Mouse (Mus musculus) limb, embryonic 12.5 days (tissue): ENCODE results near the gene Tmem126a. TPM values are rescaled to one million over a fixed set of nuclear protein-coding genes. Genes with fewer than 3 reads are reported as not detected.

Source experiments
- ATAC-seq: fragments of 200-750 bp; cut with Nextera tagmentation; 2 replicates; pipeline ENCODE4 v1.8.0; 2017; ENCODE audit warnings: low read depth, moderate TSS enrichment; ENCODE audit not compliant: insufficient number of reproducible peaks, insufficient read depth, low FRiP score, low TSS enrichment
- H3K27ac ChIP-seq: fragments of 300-500 bp; sonication (generic); 2 replicates; pipeline ENCODE4 v1.5.1; 2016; ENCODE audit warnings: mild to moderate bottlenecking, moderate library complexity
- H3K27me3 ChIP-seq: fragments of 300-500 bp; sonication (generic); 2 replicates; pipeline ENCODE4 v1.6.1; 2016; ENCODE audit warnings: mild to moderate bottlenecking, moderate library complexity
- H3K36me3 ChIP-seq: fragments of 300-500 bp; sonication (generic); 2 replicates; pipeline ENCODE4 v1.6.1; 2016; ENCODE audit warnings: mild to moderate bottlenecking, moderate library complexity
- H3K4me1 ChIP-seq: fragments of 300-500 bp; sonication (generic); replicated peaks from 2 replicates; pipeline ENCODE4 v1.6.1; 2016
- H3K4me2 ChIP-seq: fragments of 300-500 bp; sonication (generic); 2 replicates; pipeline ENCODE4 v1.6.1; 2016; ENCODE audit warnings: mild to moderate bottlenecking, moderate library complexity
- H3K4me3 ChIP-seq: fragments of 300-500 bp; sonication (generic); replicated peaks from 2 replicates; pipeline ENCODE4 v1.5.1; 2016; ENCODE audit warnings: mild to moderate bottlenecking
- H3K9ac ChIP-seq: fragments of 300-500 bp; sonication (generic); replicated peaks from 2 replicates; pipeline ENCODE4 v1.6.1; 2016; ENCODE audit warnings: mild to moderate bottlenecking, moderate library complexity
- H3K9me3 ChIP-seq: fragments of 300-500 bp; sonication (generic); 2 replicates; pipeline ENCODE4 v1.6.1; 2016; ENCODE audit warnings: mild to moderate bottlenecking, moderate library complexity
- WGBS: fragments of 180-500 bp; shearing (Covaris S2); methylation state at CpG from one replicate; pipeline ENCODE4 v1.1.7; 2016; 5-methylcytosine and 5-hydroxymethylcytosine counted together
- polyA plus RNA-seq: library from polyadenylated mRNA; unstranded; fragments of >200 nt; fragmentation: Nextera tagmentation; extraction: Ambion mirVana; gene quantifications from 2 replicates; pipeline ENCODE4 v1.2.1, GENCODE M21; 2016

The Tmem126a gene
- polyA plus RNA-seq, 1 experiment from 2014 or later: 114 TPM

DNA sequence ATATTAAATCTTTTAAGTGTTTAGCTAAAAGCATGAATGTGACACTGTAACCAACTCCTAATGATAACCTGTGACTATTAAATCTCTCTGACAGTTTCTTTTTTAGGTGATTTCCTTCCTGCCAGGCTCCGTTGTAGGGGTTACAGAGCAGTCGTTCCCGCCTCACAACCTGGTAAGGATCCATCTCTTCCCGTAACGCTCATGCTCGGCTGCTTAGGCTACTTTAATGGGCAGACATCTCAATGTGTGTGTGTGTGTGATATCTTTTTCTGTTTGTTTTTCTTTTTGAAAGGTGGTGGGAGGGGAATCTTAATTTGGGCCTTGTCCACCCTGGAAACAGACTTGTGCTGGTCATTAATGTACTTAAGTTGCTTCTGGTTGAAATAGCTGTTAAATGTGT is 12.8 kb downstream of the Tmem126a start:
- no peak for ATAC-seq
- H3K27ac ChIP-seq: peak overlapping the region; percentile 99; the same call in 1 of the 2 replicates

DNA sequence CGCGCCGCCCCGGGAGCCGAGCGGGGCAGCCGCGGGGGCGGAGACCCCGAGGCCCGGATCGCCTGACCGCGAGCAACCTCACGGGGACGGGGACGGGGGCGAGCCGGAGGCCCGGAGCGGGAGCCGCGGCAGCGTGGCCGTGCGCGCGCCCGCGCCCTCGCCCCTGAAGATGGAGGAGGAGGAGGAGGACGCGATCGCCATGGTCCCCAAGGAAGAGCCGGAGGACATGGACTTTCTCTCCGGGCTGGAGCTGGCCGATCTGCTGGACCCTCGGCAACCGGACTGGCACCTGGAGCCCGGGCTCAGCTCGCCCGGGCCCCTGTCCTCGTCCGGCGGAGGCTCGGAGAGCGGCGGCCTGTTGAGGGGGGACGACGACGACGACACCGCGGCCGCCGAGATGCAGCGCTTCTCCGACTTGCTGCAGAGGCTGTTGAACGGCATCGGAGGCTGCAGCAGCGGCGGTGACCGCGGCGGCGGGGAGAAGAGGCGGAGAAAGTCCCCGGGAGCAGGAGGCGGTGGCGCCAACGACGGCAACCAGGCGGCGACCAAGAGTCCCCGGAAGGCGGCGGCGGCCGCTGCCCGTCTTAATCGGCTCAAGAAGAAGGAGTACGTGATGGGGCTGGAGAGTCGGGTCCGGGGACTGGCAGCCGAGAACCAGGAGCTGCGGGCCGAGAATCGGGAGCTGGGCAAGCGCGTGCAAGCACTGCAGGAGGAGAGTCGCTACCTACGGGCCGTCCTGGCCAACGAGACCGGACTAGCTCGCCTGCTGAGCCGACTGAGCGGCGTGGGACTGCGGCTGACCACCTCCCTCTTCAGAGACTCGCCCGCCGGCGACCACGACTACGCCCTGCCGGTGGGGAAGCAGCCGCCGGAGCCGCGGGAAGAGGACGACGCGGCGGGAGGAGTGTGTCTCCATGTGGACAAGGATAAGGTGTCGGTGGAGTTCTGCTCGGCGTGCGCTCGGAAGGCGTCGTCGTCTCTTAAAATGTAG is 13.6 kb downstream of the Tmem126a start:
- Histone ChIP-seq H3K4me1 (0 out of 2 replicates have a peak, but pooled peaks cover 3% of the 10 kb centered on the region), H3K27me3 (no peaks in the 10 kb centered on the region), H3K4me3 (peak overlapping the region; percentile 96), H3K27ac (peak overlapping the region; percentile 99), H3K4me2 (peak overlapping the region; percentile 95), H3K9ac (peak overlapping the region; percentile 99), H3K36me3 (peaks cover 11% of the 10 kb centered on the region), H3K9me3 (no peaks in the 10 kb centered on the region)
- ATAC-seq: peak; percentile 59
- WGBS: under 1% methylated on average over 113 of the region's 123 CpGs

More for the DNA sequence above, 12.8 kb downstream of the Tmem126a start:
- H3K4me2 ChIP-seq: peak overlapping the region; percentile 95
- peak overlapping the region; percentile 99 for H3K9ac ChIP-seq
- WGBS: 0% methylated on average over 6 of the region's 6 CpGs
- peaks cover 14% of the 10 kb centered on the region for H3K36me3 ChIP-seq
- H3K4me3 ChIP-seq: peak overlapping the region; percentile 96
- H3K27me3 ChIP-seq: no peaks in the 10 kb centered on the region
- H3K9me3 ChIP-seq: no peaks in the 10 kb centered on the region
- H3K4me1 ChIP-seq: 0 out of 2 replicates have a peak, but pooled peaks cover 3% of the 10 kb centered on the region

DNA sequence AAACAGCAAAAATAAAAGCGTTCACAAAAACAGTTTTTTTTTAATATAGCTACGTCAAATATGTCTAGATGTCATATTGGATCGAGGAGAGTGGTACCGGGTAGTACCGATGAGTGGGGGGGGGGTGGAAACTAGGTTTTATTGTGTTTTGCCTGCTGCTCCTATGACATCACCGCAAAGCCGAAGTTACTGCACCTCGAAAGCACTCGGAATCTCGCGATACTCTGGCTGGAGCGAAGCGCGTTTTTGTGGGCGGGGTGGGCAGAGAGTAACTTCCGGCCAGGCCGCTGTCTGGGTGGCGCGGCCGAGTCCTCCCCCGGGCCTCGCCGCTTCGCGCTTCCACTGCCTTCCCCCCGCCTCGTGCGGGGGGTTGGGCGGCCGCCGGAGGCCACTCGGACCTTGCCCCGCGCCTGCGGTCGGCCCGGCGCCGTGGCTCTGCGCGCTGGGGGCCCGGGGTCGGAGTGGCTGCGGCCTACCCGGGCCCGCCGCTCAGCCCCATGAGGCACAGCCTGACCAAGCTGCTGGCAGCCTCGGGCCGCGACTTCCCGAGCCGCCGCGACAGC is 14.4 kb downstream of the Tmem126a start, which contains the start of gene Crebzf:
Crebzf (plus strand) TSS at position 212 of the 563 bp plus-strand sequence.
- no peaks in the 10 kb centered on the region for H3K9me3 ChIP-seq
- ATAC-seq: peak; percentile 93
- H3K4me2 ChIP-seq: peak within 1 kb of the TSS; percentile 95
- peak within 1 kb of the TSS; percentile 96 for H3K4me3 ChIP-seq
- peak within 1 kb of the TSS; percentile 99 for H3K9ac ChIP-seq
- peaks cover 6% of the 10 kb centered on the region for H3K36me3 ChIP-seq
- H3K4me1 ChIP-seq: 0 out of 2 replicates have a peak, but pooled peaks cover 3% of the 10 kb centered on the region
- WGBS: under 1% methylated on average over 52 of the region's 54 CpGs
- no peaks in the 10 kb centered on the region for H3K27me3 ChIP-seq
- peak within 1 kb of the TSS; percentile 99 for H3K27ac ChIP-seq

DNA sequence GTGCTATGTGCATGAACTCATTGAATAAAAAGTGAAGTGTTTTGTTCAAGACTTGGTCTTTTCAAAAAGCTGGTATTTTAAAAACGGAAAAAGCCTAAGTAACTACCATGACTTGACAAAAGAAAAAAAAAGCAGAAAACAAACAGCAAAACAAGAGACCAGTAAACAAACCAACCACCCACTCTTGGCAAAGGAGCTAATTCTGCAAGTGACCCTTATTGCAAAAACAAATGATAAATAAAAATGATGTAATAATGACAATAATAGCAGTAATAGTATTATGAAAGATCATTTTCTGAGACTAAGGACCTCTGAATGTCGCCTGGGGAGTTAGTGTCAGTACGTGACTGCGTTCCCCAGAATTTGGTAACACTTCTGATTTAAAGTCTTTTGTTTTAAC is 15.0 kb downstream of the Tmem126a start:
- Histone ChIP-seq H3K36me3 (peaks cover under 1% of the 10 kb centered on the region; the same call in 1 of the 2 replicates), H3K27me3 (no peaks in the 10 kb centered on the region), H3K9ac (peak overlapping the region; percentile 99), H3K9me3 (no peaks in the 10 kb centered on the region), H3K4me3 (peak overlapping the region; percentile 96), H3K4me2 (peak overlapping the region; percentile 95), H3K4me1 (0 out of 2 replicates have a peak, but pooled peaks cover 3% of the 10 kb centered on the region), H3K27ac (peak overlapping the region; percentile 25; the same call in 1 of the 2 replicates)
- WGBS: 13% methylated on average over 4 of the region's 4 CpGs
- peak; percentile 20; the same call in 1 of the 2 replicates for ATAC-seq

DNA sequence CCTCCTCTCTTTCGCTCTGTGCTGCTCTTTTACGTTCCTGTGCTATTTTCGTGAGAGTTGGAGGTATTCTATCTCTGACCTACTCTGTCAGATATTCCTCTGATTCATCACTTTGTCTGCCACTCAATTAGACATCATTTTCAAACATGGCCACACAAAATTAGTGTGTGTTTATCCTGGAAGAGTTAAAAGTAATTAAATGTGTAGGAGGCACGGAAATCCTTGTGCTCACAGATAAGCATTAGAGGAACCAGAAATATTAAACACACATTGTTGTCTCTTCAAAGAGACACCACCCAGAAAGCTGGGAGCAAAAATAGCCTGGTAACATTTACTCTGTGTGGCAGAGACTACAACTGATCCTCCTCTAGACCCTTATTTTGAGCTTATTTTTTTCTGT is 17.0 kb downstream of the Tmem126a start:
- 92% methylated on average over 4 of the region's 4 CpGs for WGBS
- no peaks in the 10 kb centered on the region for H3K36me3 ChIP-seq
- ATAC-seq: no peak

DNA sequence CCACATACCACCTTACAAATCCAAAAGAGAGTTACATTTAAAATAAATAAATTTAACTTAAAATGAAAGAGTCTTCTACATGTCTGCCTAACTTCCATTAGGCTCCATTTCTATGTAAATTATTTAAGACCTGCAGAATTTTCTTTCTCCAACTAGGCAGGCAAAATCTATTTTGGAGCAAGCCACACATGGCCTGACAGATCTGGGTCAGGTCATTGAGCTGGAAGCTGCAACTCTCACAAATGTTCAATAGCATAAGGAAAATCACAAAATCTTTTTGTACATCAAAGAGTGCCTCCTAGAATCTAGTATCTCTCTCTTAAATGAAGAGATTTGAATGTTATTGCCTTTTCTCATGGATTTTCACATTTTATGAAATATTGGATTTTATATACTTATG is 24.8 kb downstream of the Tmem126a start:
- H3K36me3 ChIP-seq: no peaks in the 10 kb centered on the region
- H3K27ac ChIP-seq: no peak overlapping the region
- ATAC-seq: no peak
- H3K4me2 ChIP-seq: no peak overlapping the region
- H3K9me3 ChIP-seq: no peaks in the 10 kb centered on the region
- no peaks in the 10 kb centered on the region for H3K4me1 ChIP-seq
- H3K9ac ChIP-seq: no peak overlapping the region
- no peak overlapping the region for H3K4me3 ChIP-seq
- H3K27me3 ChIP-seq: no peaks in the 10 kb centered on the region

More for the DNA sequence above, 17.0 kb downstream of the Tmem126a start:
- Histone ChIP-seq H3K4me3 (no peak overlapping the region), H3K27me3 (no peaks in the 10 kb centered on the region), H3K27ac (no peak overlapping the region), H3K4me2 (no peak overlapping the region), H3K4me1 (no peaks in the 10 kb centered on the region), H3K9me3 (no peaks in the 10 kb centered on the region), H3K9ac (no peak overlapping the region)

DNA sequence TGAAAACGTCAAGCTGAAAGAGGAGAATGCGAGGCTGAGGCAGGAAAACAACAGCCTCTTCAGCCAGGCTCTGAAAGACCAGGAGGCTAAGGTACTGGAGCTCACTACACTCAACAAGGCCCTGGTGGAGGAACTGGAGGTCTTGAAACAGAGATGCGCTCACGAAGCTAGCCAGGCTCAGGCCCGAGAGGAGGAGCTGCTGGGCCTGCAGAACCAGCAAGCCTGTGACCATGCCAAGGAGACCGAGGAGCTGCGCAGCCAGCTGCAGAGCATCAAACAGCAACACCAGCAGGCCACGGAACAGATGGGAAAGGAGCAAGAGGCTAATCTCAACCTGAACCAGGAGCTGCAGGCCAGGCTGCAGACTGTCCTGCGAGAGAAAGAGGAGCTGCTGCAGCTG is 30.0 kb downstream of the Tmem126a start:
- no peak for ATAC-seq
- peak overlapping the region; percentile 62; the same call in 1 of the 2 replicates for H3K4me2 ChIP-seq
- no peaks in the 10 kb centered on the region for H3K27me3 ChIP-seq
- H3K4me3 ChIP-seq: peak overlapping the region; percentile 37
- no peak overlapping the region for H3K27ac ChIP-seq
- no peaks in the 10 kb centered on the region for H3K9me3 ChIP-seq
- no peaks in the 10 kb centered on the region for H3K36me3 ChIP-seq
- WGBS: 68% methylated on average over 9 of the region's 9 CpGs
- H3K4me1 ChIP-seq: no peaks in the 10 kb centered on the region
- no peak overlapping the region; the same call in 1 of the 2 replicates for H3K9ac ChIP-seq

DNA sequence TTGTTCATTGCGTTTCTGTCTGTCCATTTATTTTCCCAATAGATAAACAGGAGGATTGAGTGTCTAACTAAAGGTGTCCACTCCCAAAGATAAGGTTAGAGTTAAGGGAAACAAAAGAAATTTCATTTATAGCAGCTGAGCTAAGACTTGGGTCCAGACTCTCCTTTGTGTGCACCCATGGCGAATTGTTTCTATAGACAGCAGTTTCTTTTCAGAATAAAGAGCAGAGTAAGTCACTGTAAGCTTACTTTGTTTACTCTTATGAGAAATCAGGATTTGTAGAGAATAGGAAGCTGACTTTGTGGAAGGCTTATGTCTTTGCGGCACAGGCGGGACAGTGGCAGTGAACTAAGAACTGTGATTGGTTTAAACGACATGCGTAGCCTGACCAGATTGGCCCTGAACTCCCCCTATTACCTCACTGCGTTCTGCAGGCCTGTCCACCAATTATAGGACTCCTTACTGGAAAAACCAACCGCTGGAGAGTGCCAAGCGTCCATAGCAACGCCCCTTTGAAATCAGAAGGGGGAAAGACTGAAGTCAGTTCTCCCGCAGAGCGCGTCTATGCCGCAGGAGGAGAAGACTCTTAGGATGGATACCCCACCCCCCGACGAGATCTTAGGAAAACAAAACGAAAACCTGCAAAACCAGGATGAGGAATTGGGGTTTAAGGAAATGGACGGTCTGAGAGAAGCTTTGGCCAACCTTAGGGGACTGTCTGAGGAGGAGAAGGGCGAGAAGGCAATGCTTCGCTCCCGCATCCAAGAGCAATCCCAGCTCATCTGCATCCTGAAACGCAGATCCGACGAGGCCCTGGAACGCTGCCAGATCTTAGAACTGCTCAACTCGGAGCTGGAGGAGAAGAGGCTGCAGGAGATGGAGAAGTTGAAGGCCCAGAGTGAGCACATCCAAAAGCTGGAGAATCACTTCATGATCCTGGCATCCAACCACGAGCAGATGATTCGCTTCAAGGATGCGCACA is 30.7 kb downstream of the Tmem126a start, which contains the start of gene Ccdc89:
Ccdc89 (plus strand) TSS at position 558 of the 982 bp plus-strand sequence.
- Histone ChIP-seq H3K27me3 (no peaks in the 10 kb centered on the region), H3K36me3 (no peaks in the 10 kb centered on the region), H3K4me3 (peak within 1 kb of the TSS; percentile 37), H3K9ac (peak within 1 kb of the TSS; percentile 50), H3K4me1 (no peaks in the 10 kb centered on the region), H3K9me3 (no peaks in the 10 kb centered on the region), H3K27ac (no peak within 1 kb of the TSS), H3K4me2 (peak within 1 kb of the TSS; percentile 62)
- 24% methylated on average over 29 of the region's 29 CpGs for WGBS
- peak; percentile 100 for ATAC-seq

DNA sequence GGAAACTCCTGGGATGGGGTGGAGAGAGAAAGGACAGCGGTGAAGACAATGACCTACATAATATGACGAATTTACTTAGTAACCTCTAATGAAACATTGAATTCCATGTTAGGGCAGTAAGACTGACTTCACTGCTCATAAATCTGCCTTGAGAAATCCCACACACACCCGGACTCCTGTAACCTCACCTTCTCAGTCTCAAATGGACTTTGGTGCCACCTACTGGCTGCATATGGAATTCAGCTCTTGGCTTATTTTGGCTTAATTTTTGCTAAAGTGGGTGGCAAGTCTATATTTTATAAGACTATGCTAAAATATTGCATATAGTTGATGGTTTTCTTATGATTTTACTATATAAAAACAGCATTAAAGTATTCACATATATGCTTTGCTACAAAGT is 47.1 kb downstream of the Tmem126a start:
- H3K9ac ChIP-seq: no peak overlapping the region
- H3K9me3 ChIP-seq: no peaks in the 10 kb centered on the region
- no peaks in the 10 kb centered on the region for H3K36me3 ChIP-seq
- H3K27ac ChIP-seq: no peak overlapping the region
- no peak overlapping the region for H3K4me2 ChIP-seq
- no peak for ATAC-seq
- H3K4me1 ChIP-seq: no peaks in the 10 kb centered on the region
- H3K4me3 ChIP-seq: no peak overlapping the region
- WGBS: 40% methylated on average over 3 of the region's 3 CpGs
- no peaks in the 10 kb centered on the region for H3K27me3 ChIP-seq
